Mouse (Mus musculus): ENCODE data around the gene Dnah9. TPM values are rescaled to one million over a fixed set of nuclear protein-coding genes. Genes with fewer than 3 reads are reported as not detected.

Gene Dnah9
- total RNA-seq, 2 experiments from 2014 or later: not detected

- intact Hi-C loops (cut with DNase I): no loop called here
- DNase-seq (ENCODE audit: low spot score): no peak
Observed at GRCm38 (mm10) chr11:65930796-65931195, 237.6 kb downstream of the Dnah9 start.

- intact Hi-C loops (cut with DNase I): no loop called here
- no peak for DNase-seq (ENCODE audit: low spot score)
Observed at GRCm38 (mm10) chr11:65930359-65930758, 238.0 kb downstream of the Dnah9 start.

GRCm38 (mm10) chr11:65927962-65928361, 240.4 kb downstream of the Dnah9 start:
- intact Hi-C loops (cut with DNase I): no loop called here
- DNase-seq (ENCODE audit: low spot score): no peak

DNA sequence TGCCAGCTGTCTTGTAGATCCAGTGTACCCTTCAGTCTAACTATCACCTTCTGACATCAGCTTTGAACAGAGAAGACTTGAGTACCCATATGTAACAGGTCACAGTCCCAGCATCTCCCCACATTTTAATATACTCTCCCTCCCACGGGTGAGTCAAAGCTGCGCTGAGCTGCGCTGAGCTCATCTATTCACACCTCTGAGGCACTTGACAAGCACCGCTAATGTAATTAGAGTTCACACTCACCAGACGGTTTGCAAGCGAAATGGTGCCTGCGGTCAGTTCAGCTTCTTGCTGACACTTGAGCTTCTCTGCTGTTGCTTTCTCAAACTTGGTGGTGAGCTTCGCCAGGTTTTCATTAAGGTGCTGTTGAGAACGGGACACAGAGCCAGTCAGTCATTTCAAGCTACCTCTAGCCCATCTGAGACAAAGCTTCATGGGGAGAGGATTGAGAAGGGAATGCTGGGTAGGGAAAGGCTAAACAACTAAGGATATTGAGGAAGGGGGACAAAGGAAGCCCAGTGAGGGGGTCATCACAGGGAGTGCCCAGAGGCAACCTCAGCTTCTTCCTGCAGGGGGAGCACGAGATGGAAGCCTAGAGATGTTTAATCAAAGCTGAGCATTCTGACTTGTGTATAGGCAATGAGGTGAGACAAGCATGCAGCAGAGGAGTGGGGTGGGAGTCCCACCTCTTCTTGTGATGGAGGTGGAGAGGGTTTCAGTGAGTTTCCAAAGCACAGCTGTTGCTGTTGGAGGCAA, 249.7 kb downstream of the Dnah9 start:
- no peak for DNase-seq (ENCODE audit: low spot score)
- intact Hi-C loops (cut with DNase I): no loop called here

- intact Hi-C loops (cut with DNase I): loop anchor here (5.0 kb wide), 1 partner anchor 963 kb away; no protein-coding TSS in a partner anchor
- DNase-seq (ENCODE audit: low spot score): no peak
Observed at GRCm38 (mm10) chr11:65909195-65909594, 259.2 kb downstream of the Dnah9 start.

DNA sequence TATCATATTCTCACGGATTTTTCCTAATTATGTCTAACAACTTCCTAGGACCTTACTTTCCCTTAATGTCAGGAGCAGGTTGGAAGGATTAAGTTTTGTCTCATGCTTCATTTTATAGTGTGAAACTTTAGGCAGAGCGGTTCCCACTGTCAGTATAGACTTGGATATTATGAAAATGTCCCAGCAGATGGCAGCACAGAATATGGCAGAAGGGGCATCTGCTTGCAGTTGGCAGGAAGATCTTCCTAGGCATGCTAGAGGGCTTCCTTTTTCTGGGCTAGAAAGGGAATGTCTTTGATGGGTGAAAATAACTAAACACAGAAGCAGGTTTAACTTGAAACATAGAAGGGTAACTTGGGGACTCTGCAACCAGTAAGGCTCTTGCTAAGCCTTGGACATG, 262.9 kb downstream of the Dnah9 start:
- intact Hi-C loops (cut with DNase I): loop anchor here (5.0 kb wide), 1 partner anchor 967 kb away; no protein-coding TSS in a partner anchor
- DNase-seq (ENCODE audit: low spot score): no peak

DNA sequence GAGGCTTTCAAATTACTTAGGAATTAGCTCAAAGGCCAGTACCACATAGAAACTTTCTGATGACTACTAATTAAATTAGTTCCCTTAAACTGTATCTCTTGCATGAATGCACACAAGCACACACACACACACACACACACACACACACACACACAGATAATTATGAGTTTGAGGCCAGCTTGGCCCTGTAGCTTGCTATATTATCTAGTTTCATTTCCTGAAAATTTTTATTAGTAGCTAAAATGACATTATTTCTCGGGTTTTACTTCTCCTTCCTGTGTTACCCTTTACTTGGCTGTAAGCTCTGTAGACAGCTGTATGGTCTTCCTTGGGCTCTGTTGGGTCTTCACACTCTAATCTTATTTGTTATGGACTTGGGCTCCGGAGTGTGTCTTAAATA, 264.4 kb downstream of the Dnah9 start:
- DNase-seq (ENCODE audit: low spot score): no peak
- intact Hi-C loops (cut with DNase I): no loop called here

GRCm38 (mm10) chr11:65881465-65881864, 286.9 kb downstream of the Dnah9 start:
- DNase-seq (ENCODE audit: low spot score): no peak

DNA sequence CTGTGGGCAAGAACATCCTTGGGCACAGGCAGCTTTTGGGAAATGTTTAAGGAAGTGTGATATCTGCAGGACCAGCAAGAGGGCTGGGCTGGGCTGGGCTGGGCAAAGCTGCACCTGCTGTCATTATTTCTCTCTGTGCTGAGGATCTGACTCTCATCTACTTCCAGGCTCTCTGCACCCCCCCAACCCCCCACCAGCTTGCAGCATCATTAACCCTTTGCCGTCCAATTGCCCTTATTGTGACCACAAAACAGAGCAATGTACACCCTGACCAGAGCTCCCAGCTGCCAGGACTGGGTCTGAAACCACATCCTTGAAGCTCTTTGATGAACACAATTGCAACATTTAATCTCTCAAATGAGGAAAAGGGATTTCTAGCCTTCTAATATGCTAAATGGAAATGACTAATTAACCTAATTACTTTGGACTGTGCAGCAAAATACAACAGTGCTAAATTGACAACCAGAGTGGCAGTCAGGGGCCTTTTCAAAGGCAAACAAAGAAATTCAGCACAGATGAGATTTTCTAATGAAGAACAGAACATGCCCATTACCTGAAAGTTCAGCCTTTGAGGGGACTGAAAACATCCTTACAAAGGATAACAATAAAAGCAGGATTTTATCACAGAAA, 291.1 kb downstream of the Dnah9 start:
- no peak for DNase-seq (ENCODE audit: low spot score)
- intact Hi-C loops (cut with DNase I): no loop called here

More at GRCm38 (mm10) chr11:65881465-65881864, 286.9 kb downstream of the Dnah9 start:
- intact Hi-C loops (cut with DNase I): no loop called here

- DNase-seq (ENCODE audit: low spot score): no peak
- intact Hi-C loops (cut with DNase I): no loop called here
Observed at GRCm38 (mm10) chr11:65861476-65861875, 306.9 kb downstream of the Dnah9 start.

- intact Hi-C loops (cut with DNase I): no loop called here
- DNase-seq (ENCODE audit: low spot score): no peak
Observed at GRCm38 (mm10) chr11:65852066-65852465, 316.3 kb downstream of the Dnah9 start.

DNA sequence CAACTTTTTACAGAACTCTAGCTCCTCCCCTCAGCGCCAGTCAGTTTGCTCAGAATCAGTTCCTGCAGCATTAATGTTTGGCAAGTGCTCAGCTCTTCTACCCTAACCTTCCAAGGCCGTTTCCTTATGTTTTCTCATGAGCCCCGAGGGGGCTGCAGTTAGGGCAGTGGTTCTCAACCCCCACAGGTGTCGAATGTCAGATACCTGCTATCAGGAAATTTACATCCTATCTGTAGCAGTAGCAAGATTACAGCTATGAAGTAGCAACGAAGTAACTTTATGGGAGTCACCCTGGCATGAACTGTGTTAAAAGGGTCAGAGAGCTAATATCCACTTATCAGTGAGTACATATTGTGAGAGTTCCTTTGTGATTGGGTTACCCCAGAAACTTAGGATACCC, 321.9 kb downstream of the Dnah9 start:
- no peak for DNase-seq (ENCODE audit: low spot score)
- intact Hi-C loops (cut with DNase I): no loop called here

DNA sequence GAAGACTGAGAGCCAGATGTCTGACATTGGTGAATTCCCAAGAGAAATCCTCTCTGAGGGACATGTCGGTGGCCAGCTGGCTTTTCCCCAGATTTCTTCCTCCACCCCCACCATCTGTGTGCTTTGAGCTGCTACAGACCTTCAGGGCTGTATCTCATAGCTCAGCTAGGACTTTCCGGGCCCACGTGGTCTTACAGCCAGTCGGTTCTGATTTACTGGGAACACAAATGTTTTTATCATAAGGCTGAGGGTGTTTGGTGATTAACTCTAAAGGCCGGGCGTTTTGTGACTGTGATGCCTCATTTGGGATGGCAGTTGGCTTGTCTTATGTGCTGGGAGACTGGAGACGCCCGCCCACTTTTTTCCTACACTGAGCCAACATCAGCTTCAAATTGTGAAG, 329.4 kb downstream of the Dnah9 start:
- intact Hi-C loops (cut with DNase I): no loop called here
- DNase-seq (ENCODE audit: low spot score): no peak

- DNase-seq (ENCODE audit: low spot score): no peak
- intact Hi-C loops (cut with DNase I): loop anchor here (5.0 kb wide), 1 partner anchor 1048 kb away; no protein-coding TSS in a partner anchor
Observed at GRCm38 (mm10) chr11:65824556-65824955, 343.8 kb downstream of the Dnah9 start.

DNA sequence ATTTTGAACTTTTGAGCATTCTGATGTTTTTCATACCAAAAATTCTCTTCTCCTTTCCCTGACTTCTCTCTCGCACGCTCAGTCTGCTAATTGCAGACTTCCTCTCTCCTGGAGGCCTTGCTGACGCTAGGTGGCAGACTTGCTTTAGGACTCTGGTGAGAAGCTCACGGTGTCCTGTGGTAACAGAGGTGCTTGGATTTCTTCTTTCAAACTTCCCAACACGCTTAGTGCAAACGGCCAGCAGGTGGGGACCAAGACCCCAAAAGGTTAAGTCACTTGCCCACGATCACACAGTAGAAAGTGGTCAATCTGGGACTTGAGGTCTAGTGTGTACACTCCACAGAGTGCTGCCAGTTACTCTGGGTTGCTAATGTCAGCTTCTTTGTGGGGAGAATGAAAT, 347.5 kb downstream of the Dnah9 start:
- intact Hi-C loops (cut with DNase I): loop anchor here (5.0 kb wide), 1 partner anchor 1051 kb away; no protein-coding TSS in a partner anchor
- peak; percentile 6 for DNase-seq (ENCODE audit: low spot score)

- no peak for DNase-seq (ENCODE audit: low spot score)
- intact Hi-C loops (cut with DNase I): loop anchor here (5.0 kb wide), 1 partner anchor 1052 kb away; no protein-coding TSS in a partner anchor
Observed at GRCm38 (mm10) chr11:65820280-65820679, 348.1 kb downstream of the Dnah9 start.

- intact Hi-C loops (cut with DNase I): no loop called here
- no peak for DNase-seq (ENCODE audit: low spot score)
Observed at GRCm38 (mm10) chr11:65818193-65818592, 350.2 kb downstream of the Dnah9 start.

- no peak for DNase-seq (ENCODE audit: low spot score)
- intact Hi-C loops (cut with DNase I): no loop called here
Observed at GRCm38 (mm10) chr11:65816237-65816636, 352.1 kb downstream of the Dnah9 start.

DNA sequence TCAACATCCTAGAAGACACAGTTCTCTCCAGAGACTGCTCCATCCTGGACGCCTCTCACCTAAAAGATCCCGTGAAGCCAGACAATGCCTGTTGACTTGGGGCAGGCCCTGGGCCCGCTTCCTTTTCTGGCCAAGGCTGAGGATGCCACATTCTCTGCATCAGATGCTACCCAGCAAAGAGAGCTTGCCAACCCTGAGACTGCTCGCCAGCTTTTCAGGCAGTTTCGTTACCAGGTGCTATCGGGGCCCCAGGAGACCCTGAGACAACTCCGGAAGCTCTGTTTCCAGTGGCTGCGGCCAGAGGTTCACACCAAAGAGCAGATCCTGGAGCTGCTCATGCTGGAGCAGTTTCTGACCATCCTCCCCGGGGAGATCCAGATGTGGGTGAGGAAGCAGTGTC, 354.0 kb downstream of the Dnah9 start:
- intact Hi-C loops (cut with DNase I): no loop called here
- no peak for DNase-seq (ENCODE audit: low spot score)

DNA sequence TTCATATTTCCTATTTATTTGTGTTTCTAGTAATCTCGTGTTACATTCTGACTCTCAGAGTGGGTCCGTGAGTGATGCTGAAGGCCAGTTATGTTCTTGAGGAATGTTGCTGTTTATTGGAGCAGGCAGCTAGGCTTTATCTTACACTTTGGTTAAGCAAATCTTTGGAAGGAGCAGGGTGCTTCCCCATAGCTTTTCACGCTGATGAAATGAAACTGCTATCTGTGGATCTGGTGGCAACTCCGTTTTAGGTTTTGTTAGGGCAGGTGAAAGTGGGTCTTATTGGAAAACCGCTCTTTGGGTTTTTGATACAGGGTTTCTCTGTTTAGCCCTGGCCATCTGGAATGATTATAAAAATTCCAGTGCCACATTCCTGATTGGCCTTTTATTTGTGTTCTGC, 356.3 kb downstream of the Dnah9 start:
- intact Hi-C loops (cut with DNase I): no loop called here
- no peak for DNase-seq (ENCODE audit: low spot score)

DNA sequence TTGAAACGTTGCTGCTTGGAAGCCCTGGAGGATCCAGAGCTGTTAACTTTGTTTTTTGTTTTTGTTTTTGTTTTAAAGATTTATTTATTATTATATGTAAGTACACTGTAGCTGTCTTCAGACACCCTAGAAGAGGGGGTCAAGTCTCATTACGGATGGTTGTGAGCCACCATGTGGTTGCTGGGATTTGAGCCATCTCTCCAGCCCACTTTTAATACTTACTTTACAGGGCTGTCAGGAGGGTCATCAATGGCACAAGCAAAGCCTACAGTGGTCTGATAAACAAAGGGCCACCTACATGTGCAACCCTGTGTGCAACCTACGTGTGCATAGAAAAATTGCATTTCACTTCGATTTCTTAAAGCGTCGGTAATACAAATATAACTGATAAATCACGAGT, 360.8 kb downstream of the Dnah9 start:
- intact Hi-C loops (cut with DNase I): loop anchor here (2.0 kb wide), 1 partner anchor 19 kb away; the partner anchor contains the start of gene Map2k4

More for the DNA sequence above, 360.8 kb downstream of the Dnah9 start:
- no peak for DNase-seq (ENCODE audit: low spot score)

Measured in heart, postnatal 25 days (tissue).